Mouse (Mus musculus) lung, adult 18-20 months (tissue): ENCODE data around the gene 2610002M06Rik.

ENCODE experiments used
- DNase-seq, 2 experiments: peaks; one replicate each; pipeline ENCODE4 v3.0.0; 2022; ENCODE audit warnings: mixed read lengths in 2 of 2

2610002M06Rik gene

GRCm38 (mm10) chrX:107816218-107816554 is at the start of gene 2610002M06Rik:
2610002M06Rik (minus strand) TSS chrX:107816334.
- peak; percentile 89 to 90 for DNase-seq

- DNase-seq: no peak
Measured at GRCm38 (mm10) chrX:107858165-107858564, 42.0 kb upstream of the 2610002M06Rik start.

GRCm38 (mm10) chrX:107816726-107817125 is 592 bp upstream of the 2610002M06Rik start:
- DNase-seq: no peak

- DNase-seq: peak; percentile 14 to 16
Measured at GRCm38 (mm10) chrX:107815502-107816217, 474 bp downstream of the 2610002M06Rik start.

- no peak for DNase-seq
Measured at GRCm38 (mm10) chrX:107812120-107812519, 4.0 kb downstream of the 2610002M06Rik start.

GRCm38 (mm10) chrX:107796919-107797318 is 19.2 kb downstream of the 2610002M06Rik start:
- no peak for DNase-seq

- no peak for DNase-seq
Measured at GRCm38 (mm10) chrX:107795785-107796184, 20.3 kb downstream of the 2610002M06Rik start.

GRCm38 (mm10) chrX:107792290-107792689 is 23.8 kb downstream of the 2610002M06Rik start, which contains the start of gene Tent5d:
Tent5d (plus strand) TSS chrX:107792590.
- no peak for DNase-seq

GRCm38 (mm10) chrX:107790750-107791493 is 25.2 kb downstream of the 2610002M06Rik start:
- no peak for DNase-seq

- no peak for DNase-seq
Measured at GRCm38 (mm10) chrX:107790136-107790535, 26.0 kb downstream of the 2610002M06Rik start.

GRCm38 (mm10) chrX:107767896-107768295 is 48.2 kb downstream of the 2610002M06Rik start:
- DNase-seq: no peak
